Mouse (Mus musculus): ENCODE data around the gene Acap3.

The Acap3 gene

DNA sequence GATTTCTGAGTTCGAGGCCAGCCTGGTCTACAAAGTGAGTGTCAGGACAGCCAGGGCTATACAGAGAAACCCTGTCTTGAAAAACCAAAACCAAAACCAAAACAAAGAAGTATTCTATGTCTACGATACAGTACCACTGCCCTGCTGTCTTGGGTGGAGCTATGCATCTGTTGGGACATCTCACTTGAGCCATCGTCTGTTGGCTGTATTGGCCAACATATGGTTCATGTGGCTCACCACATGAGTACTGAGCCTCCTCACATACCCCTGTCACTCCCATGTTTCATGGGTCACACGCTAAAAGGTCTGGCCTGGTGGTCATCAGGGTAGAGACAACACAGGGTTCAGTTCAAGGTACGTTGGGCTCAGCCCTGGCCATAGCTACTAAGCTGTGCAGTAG is 5.3 kb upstream of the Acap3 start:
- DNase-seq (ENCODE audit: extremely low spot score, low read depth, low spot score), result no peak

DNA sequence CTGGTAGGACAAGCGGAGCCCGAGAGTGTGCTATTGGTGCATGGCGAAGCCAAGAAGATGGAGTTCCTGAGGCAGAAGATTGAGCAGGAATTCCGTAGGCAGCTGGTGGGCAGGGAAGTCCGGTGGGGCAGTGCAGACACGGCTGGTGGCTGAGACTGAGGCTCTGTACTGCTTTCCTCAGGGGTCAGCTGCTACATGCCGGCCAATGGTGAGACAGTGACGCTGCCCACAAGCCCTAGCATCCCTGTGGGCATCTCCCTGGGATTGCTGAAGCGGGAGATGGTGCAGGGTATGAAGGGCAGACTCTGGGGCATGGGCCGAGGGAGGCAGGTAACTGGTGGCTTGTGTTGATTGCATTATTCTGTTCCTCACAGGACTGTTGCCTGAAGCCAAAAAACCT is 3.9 kb upstream of the Acap3 start:
- no peak for DNase-seq (ENCODE audit: extremely low spot score, low read depth, low spot score)

DNA sequence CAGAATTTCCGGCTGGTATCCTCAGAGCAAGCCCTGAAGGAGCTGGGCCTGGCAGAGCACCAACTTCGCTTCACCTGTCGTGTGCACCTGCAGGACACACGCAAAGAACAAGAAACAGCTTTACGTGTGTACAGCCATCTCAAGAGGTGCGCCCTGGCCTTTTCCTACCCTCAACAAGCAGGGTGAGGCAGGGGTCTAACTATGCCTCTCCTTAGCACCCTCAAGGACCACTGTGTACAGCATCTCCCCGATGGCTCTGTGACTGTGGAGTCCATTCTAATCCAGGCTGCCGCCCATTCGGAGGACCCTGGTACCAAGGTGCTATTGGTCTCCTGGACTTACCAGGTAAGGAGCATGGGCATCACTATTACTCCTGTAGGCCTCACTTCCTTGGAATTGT is 3.4 kb upstream of the Acap3 start:
- DNase-seq (ENCODE audit: extremely low spot score, low read depth, low spot score), result no peak

DNA sequence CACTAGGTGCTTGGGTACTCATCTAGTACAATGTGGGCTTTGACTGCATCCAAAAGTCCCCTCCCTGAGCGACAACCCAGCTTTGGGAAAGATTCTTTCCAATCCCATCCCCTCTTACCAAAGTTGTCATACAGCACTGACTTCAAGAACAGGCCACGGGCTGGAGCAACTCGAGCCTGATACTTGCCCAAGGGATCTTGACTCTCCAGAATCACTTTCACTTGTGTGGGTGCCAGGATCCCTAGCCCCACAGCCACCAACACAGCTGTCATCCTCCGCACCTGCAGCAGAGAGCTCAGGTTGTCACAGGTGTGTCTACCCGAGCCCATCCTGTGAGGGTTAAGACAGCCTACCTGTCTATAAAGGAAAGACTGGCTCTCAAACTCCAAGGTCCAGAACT is 2.3 kb upstream of the Acap3 start:
- DNase-seq (ENCODE audit: extremely low spot score, low read depth, low spot score), result no peak

DNA sequence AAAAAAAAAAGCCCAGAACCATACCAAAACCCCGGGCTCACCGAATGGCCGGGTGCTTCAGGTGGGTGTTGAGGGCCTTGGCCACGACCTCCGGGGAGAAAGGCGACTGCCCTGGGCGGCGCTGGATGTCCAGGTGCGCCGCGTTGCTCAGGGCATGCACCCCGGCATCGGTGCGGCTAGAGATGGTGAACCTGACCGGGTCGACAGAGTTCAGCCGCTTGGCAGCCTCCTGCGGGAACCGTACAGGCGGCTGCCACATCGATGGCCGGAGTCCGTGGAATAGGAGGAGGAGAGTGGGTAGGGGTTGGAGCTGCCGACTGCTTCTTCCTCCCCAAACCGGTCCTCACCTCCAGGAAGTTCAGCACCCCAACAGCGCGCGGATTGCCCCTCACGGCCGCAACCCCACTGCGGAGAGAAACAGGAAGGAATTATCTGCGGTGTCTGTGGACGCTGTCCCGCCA is 581 bp upstream of the Acap3 start:
- no peak for DNase-seq (ENCODE audit: extremely low spot score, low read depth, low spot score)

DNA sequence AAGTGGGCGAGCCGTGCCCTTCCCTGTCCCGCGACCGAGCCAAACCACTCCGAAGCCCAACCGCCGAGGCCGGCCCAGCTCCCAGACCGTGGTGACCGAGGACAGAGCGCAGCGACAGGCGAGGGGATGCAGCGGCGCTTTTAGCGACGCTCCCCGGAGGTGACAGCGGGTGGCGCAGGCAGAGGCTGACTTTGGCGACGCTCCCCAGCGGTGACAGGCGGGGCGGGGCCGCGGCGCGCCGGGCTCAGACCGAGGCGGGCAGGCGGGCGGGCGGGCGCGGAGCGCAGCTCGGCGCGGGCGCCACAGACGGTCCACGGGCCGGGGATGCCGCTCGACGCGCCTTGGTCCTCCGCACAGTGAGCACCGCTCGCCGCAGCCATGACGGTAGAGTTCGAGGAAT is 395 bp downstream of the Acap3 start:
- DNase-seq (ENCODE audit: extremely low spot score, low read depth, low spot score), result no peak

DNA sequence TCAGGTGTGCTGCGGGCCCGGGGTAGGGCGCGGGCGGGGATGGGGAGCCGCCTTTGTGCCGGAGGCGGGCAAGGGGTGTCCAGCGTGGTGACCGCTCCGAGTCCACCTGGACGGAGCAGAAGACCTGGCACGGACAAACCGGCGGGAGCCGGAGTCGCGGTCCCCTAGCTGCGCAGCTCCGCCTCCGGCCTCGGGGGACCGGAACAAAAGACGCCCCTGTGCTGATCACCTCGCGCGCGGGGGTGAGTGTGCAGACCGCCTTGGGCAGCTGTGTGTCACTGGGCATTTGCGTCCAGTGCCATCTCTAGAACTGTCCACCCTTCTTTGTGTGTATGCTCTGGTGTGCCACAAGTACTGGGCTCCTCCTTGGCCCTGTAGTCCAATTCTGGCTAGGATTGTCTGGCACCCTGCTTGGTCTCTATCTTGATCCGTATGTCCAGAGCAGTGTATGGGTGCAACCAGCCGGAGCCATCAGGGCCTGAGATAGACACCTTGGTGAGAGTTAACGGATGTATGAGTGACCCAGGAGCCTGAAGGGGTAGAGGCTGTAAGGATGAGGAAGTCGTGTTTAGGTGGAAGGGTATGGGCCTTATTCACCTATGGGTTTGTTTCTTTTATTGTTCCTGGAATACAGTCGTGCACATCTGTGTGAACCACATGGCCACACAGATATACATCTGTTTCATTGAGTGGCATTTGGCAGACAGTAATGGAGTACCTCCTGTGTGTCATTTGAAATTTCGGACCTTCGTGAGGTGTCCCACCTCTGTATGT is 1.0 kb downstream of the Acap3 start:
- DNase-seq (ENCODE audit: extremely low spot score, low read depth, low spot score), result no peak

DNA sequence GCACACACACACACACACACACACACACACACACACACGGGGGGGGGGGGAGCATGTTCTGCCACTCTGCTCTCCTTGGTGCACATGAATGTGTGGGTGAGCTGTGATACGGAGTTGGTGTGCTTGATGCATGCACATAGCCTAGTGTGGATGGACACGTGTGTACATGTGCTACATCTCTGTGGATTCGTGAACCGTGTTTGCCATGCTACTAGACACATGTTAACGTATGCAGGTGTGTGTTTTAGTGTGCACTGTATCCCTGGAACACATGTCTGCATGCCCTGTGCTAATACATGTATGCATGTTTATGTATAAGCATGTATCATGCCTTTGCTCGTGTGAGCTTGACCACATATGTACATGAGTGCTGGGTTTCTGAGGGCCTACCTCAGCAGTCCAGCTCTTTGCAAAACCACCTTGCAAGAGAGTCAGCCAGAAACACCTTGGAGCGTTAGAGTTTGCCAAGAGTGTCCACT is 1.6 kb downstream of the Acap3 start:
- DNase-seq (ENCODE audit: extremely low spot score, low read depth, low spot score), result no peak

DNA sequence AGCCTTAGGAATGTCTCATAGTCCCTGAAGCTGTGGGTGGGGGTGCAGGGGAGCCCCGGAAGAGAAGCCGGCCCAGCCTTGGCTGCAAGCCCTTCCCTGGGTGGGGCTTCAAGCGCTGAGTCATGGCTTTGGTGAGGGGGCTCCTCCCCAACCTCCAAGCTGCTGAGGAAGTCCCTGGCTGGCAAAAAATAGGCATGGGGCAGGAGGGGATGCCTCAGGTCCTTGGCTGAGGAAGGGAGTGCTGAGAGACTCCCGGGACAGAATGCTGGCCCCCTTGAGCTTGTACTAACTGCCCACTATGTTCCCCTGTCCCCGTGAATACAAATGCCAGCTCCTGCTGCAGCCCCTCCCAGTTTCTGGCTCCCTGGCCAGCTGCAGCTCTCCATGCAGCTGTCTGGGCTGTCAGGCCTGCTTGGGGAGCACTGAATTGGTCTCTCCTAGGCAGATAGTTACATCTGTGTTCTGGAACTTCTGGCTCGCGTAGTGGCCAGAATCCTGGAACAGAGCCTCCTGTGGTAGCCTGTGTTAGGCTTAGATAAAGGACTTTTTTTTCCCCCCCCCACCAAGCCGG is 2.8 kb downstream of the Acap3 start:
- DNase-seq (ENCODE audit: extremely low spot score, low read depth, low spot score), result no peak

DNA sequence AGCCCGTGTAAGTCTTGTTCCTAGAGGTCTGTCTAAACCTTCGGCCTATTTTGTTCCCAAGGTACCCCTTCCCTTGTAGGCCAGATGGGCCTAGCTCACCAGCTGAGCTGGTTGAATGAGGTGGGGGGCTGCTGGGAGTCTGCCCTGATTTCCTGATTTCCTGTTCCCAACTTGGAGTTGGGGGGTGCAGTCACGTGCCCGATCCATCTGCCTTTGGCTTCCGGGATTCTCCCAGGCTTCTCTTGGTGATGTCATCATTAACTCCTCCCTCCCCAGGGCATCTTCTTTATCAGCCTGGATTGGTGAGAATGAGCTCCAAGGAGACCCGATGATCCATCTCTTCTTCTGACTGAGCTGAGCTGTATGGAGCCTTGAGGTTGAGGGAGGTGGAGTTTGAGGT is 3.6 kb downstream of the Acap3 start:
- DNase-seq (ENCODE audit: extremely low spot score, low read depth, low spot score), result no peak

DNA sequence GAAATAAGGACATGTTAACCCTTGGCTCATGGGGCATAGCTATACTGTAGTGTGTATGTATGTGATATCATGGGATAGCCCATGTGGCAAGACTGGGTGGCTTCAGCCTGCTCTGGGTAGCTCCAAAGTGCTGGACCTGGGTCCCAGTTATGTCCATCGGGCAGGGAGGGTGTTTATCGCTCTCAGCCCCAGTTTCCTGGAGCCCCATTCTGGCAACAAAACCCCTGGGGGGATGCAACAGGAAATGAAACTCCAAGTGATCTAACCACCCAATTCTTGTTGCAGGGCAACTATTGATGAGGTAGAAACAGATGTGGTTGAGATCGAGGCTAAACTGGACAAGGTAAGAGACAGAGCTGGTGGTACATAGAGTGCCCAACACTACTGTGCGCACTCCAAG is 4.2 kb downstream of the Acap3 start:
- DNase-seq (ENCODE audit: extremely low spot score, low read depth, low spot score), result no peak

DNA sequence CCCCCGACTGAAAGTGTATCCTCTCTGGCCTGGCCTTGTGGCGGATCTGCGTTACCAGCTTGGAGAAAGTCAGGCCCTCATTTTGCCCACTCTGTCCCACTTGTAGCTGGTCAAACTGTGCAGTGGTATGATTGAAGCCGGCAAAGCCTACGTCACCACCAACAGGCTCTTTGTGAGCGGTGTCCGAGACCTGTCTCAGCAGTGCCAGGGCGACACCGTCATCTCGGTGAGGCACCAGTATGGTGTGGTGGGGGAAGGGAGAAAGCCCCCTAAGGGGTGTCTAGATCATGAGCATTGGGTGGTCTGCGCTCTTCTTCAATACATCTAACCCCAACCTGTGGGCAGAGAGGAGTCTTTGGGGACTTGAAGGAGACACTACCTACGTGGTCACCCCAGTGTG is 4.8 kb downstream of the Acap3 start:
- no peak for DNase-seq (ENCODE audit: extremely low spot score, low read depth, low spot score)

DNA sequence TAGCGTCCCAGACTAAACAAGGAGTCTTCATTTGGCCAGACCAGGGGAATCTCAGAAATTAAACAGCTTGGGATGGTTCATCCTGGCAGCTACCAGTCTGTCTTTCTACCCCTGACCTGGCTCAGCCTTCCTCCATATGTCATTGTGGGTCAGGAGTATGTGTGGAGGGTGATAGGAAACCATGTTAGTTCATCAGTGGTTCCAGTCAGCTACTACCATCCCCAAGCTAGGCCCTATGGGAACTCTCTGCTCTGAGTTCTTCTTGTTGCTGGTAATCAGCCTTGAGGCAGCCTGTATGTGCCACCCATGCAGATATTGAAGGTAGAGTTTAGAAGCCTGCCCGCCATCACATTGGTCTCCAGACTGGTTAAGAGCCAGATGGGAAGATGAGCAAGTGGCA is 6.7 kb downstream of the Acap3 start:
- no peak for DNase-seq (ENCODE audit: extremely low spot score, low read depth, low spot score)

DNA sequence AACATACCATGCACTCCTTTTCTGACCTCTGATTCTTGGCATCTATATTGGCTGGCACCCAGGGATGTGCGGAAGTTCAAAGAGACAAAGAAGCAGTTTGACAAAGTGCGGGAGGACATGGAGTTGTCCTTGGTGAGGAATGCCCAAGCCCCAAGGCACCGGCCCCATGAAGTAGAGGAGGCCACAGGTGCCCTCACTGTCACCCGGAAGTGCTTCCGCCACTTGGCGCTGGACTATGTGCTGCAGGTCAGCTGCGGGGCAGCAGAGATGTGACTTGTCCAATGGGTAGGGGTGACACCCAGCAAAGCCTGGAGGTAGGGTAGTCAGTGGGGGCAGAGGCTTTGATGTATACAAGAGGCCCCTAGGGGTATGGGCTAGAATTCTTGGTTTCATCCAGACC is 7.7 kb downstream of the Acap3 start:
- no peak for DNase-seq (ENCODE audit: extremely low spot score, low read depth, low spot score)

DNA sequence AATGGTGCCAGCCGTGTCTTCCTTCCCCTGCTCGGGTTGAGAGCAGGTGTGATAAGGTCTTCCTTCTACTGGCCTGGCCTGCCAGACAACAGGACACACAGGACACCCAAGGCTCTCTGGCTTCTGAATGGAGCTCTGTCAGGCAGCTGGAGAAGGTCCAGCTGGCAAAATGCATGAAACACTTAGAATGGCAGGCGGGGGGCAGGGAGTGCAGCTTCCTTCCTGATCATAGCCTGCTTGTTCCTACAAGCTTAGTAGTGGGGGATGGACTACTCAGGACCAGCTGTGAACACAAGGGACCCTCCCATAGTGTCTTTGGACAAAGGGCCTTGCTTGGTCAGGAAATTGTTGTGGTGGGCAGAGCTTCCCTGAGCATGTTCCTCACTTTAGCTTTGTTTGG is 9.6 kb downstream of the Acap3 start:
- DNase-seq (ENCODE audit: extremely low spot score, low read depth, low spot score), result no peak

DNA sequence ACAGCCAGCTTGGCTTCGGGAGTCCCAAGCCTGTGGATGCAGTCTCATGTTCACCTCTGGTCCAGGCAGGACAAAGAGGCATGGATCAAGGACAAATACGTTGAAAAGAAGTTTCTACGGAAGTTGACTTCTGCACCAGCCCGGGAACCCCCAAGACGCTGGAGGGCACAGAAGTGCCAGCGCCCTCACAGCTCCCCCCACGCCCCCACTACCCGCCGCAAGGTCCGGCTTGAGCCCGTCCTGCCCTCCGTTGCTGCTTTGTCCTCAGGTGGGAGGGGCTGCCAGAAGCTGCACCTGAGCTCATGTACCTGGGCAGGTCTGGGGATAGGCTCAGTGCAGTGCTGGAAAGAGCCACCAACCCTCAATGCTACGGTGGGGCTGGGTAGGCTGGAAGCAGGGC is 11.6 kb downstream of the Acap3 start:
- no peak for DNase-seq (ENCODE audit: extremely low spot score, low read depth, low spot score)

DNA sequence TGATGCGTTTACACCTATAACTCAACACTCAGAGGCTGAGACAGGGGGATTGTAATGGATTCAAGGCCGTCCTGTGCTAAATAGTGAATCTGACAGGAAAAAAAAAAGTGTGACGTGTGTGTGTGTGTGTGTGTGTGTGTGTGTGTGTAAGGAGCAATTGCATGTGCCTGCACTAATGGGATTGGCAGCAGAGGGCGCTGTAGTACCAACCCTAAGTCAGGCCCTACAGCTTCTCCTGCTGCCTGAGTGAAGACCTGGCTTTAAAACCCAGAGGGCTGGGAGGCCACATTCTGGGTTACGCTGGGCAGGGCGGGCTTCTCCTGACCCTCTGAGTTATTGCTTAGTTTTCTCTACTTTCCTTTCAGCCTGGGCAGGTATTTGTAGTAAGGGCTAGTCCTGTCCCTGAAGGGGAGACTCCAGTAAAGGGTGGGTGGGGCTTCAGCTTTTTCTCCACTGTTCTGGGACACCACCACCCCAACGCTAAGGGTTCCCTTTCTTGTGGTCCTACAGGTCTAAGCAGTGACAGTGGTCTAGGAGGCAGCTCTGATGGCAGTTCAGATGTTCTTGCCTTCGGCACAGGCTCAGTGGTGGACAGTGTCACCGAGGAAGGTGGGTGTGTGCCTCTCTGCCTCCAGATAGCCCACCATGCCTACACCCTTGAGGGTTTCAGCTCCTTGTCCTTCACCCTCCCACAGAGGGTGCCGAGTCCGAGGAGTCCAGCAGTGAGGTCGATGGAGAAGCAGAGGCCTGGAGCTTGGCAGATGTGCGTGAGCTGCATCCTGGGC is 12.9 kb downstream of the Acap3 start:
- DNase-seq (ENCODE audit: extremely low spot score, low read depth, low spot score), result no peak

DNA sequence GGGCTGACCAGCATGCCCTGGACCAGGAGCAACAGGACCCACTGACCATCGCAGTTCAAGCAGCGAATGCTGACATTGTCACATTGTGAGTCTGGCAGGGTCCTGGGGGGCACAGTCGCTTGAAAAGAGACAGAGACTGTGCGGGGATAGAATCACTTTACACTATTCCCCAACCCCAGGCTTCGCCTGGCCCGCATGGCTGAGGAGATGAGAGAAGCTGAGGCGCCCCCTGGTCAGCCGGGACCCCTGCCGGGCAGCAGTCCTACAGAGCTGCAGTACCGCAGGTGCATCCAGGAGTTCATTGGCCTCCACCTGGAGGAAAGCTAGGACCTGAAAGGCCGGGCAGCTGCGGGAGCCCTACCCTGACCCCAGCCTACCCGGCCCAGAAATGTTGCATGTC is 14.0 kb downstream of the Acap3 start:
- DNase-seq (ENCODE audit: extremely low spot score, low read depth, low spot score), result no peak

DNA sequence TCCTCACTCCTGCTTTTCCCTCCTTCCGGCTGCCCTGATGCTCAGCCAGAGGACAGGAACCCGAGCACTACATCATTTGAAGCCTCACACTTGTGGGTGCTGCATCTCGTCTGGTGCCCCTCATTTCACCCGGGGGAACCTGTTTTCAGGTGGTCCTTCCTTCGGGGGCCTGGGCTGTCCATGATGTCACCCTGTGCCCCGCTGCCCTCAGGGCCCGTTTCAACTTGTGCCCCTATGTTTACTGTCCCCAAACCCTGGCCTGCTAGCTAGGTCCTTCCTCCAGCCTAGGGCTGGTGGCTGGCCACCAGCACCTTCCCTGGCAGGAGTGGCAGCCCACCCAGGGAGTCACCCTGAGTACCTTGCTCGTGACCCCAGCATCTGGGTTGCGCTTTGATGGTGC is 14.5 kb downstream of the Acap3 start:
- no peak for DNase-seq (ENCODE audit: extremely low spot score, low read depth, low spot score)

DNA sequence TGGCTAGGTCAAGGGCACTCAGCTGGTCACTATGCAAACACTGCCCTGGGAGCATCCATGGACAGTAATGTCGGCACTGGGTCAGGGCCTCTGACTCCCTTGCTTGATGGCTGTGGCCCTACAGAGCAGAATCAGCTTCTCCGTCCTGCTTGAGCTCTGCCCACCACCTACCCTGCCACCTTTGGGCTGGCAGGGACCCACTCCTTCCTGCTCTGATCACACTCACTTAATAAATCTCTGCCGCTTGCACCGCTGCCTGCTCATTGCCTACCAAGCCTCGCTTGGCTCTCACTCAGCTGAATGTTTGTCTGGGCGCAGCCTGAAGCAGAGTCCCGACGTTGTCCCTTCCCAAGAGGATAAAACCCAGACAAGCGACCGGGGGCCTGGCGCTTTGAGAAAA is 15.4 kb downstream of the Acap3 start:
- no peak for DNase-seq (ENCODE audit: extremely low spot score, low read depth, low spot score)

DNA sequence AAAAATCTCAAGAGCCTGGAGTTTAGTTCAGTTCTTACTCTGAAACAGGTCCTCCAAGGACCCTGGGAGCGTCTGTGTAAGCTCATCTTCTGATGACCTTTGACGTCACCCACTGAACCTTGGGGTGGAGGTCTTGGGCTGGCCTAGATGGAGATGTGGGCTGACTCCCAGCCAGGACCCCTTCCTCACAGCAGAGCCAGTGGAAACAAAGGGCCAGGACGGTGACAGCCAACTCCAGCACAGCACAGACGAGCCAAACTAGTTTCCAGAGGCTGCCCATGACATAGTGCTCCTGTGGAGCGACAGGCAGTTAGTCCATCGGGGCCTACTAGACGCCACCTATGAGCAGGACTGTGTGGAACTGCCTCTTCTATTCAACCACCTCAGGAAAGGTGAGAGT is 16.7 kb downstream of the Acap3 start:
- DNase-seq (ENCODE audit: extremely low spot score, low read depth, low spot score), result no peak

DNA sequence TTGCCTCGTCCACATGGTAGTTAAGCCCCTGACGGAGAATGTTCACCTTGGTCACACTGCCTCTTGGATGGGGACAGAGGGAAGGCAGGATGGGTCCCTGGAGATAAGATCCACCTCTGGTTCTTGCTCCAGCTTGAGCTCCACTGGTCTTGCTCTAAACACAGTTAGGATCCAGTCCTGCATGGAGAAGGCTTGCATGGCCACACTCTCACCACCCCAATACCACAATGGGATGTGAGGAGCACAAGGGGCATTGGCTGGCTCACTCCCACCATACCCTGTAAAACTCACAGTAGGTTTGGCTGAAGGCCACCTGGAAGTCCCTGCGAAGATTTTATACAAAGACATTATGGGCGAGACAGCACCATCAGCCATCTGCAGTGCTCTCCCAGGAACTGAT is 17.1 kb downstream of the Acap3 start:
- DNase-seq (ENCODE audit: extremely low spot score, low read depth, low spot score), result no peak

Data from hindlimb bud, embryonic 11.5 days (tissue).